In genomic region chr11:119299391-119300245, GRCm38 (mm10) we compare ENCODE assay signal across 8 mouse cellular contexts. TPM values are rescaled to one million over a fixed set of nuclear protein-coding genes. Genes with fewer than 3 reads are reported as not detected.
A peak's percentile ranks its signal among the peaks of the same experiment; 100 is the strongest.
DNase-seq lines count a peak whose midpoint lies in the region; ATAC-seq lines count a peak whose summit lies in the region.

Gene Eif4a3 (minus strand): TSS chr11:119300089.

- peak; percentile 96 to 98 for DNase-seq in adrenal gland, adult (ENCODE audit: inconsistent age in 2 of 2, low spot score in 1 of 2)
- DNase-seq in embryo, embryonic 10.5 days (ENCODE audit: low spot score): peak; percentile 98
- peak; percentile 96 for DNase-seq in gastrocnemius, postnatal 14 days
- peak; percentile 90 to 97 for DNase-seq in left cerebral cortex, postnatal 10 days (ENCODE audit: extremely low spot score in 1 of 2, low spot score in 2 of 2)
- DNase-seq in right cerebral cortex, postnatal 25 days: peak; percentile 96
- DNase-seq in urinary bladder, postnatal 4 days (ENCODE audit: low spot score in 2 of 2): peak; percentile 93 to 98

- peak; percentile 96 for ATAC-seq in inflammation-experienced regulatory T-cells, adult 6 months
- peak; percentile 89 for ATAC-seq in megakaryocyte-erythroid progenitor cell, adult 5-6 weeks (replicated peaks; ENCODE audit: low FRiP score, low TSS enrichment, poor library complexity, severe bottlenecking)

- intact Hi-C loops in gastrocnemius, postnatal 14 days (cut with DNase I; ENCODE audit: low total_unique reads): loop anchor here (10.0 kb wide), 1 partner anchor 55 kb away; the partner anchor contains the start of genes Sgsh and Slc26a11
- intact Hi-C loops in left cerebral cortex, postnatal 10 days (cut with DNase I): no loop called here

RNA-seq across cellular contexts. Expression of gene Eif4a3, which starts in this region (rescaled TPM):
- total RNA-seq in gastrocnemius, postnatal 14 days (2021): 10 to 100 TPM; 43.8 to 52.4 TPM
- 100 to 1,000 TPM; 180 to 214 (median 192) TPM for polyA plus RNA-seq in inflammation-experienced regulatory T-cells, adult 6 months (2017; shearing (Covaris generic))
- 10 to 100 TPM; 92.3 to 98.1 TPM for total RNA-seq in left cerebral cortex, postnatal 10 days (2021)
- total RNA-seq in megakaryocyte-erythroid progenitor cell, adult 5-6 weeks (2014; fragmentation: Nextera tagmentation): 294 and 360 TPM in 2 replicates
- 206 and 229 TPM in 2 replicates for total RNA-seq in megakaryocyte-erythroid progenitor cell, adult 5-6 weeks (2017)

Comparison
In these comparisons a context has a peak if more than half of its experiments do, and no peak if none do; other contexts are left out.
1. Peak in every context shown above with its lines: DNase-seq and ATAC-seq.